Comparison of ENCODE assay signal across 9 mouse cellular contexts in genomic region chr9:32710987-32711652, GRCm38 (mm10).
DNase-seq lines count a peak whose midpoint lies in the region; ATAC-seq and TF ChIP-seq lines count a peak whose summit lies in the region.
"Had no signal": no experiment of that assay in that cellular context is flagged by ENCODE, and none has a peak within 500 bp of the region (broad histone marks: within the 10 kb centered on the region; RNA-seq: fewer than 3 reads in every experiment).

No protein-coding gene starts in this region.

- no peak for TF ChIP-seq POLR2A in liver, adult 2 months (IDR thresholded peaks at IDR 0.05; ENCODE audit: extremely low read depth, insufficient read depth, low read length)

- DNase-seq in liver, adult 2 months (ENCODE audit: extremely low read depth, low read depth, low spot score), result no peak
- DNase-seq in liver, result no peak
- peak; percentile 25 for DNase-seq in CD4-positive helper T cell, adult 2 months (ENCODE audit: low read depth, low spot score)
- peak; percentile 66 for DNase-seq in adipocyte (ENCODE audit: low spot score)
- no peak for DNase-seq in cerebellum, adult 11-12 months
- no peak for DNase-seq in right cerebral cortex, adult 2 months (ENCODE audit: low spot score in 2 of 2)
- DNase-seq: lung, postnatal 10 days had no signal

- TF ChIP-seq CTCF in liver, adult 2 months (IDR thresholded peaks at IDR 0.05; ENCODE audit: low read depth, low read length), result no peak

- H3K27me3 ChIP-seq in liver, adult 2 months (ENCODE audit: control insufficient read depth, insufficient read depth, low read length), result no peaks in the 10 kb centered on the region
- 0 out of 2 replicates have a peak, but pooled peaks cover under 1% of the 10 kb centered on the region for H3K27me3 ChIP-seq in limb, embryonic 13.5 days

- H3K4me1 ChIP-seq in liver, adult 2 months (ENCODE audit: control insufficient read depth, insufficient read depth, low read length), result peaks cover 10% of the 10 kb centered on the region; the same call in 1 of the 2 replicates
- peaks cover 81% of the 10 kb centered on the region for H3K4me1 ChIP-seq in limb, embryonic 13.5 days

- no peak overlapping the region for H3K4me3 ChIP-seq in liver, adult 2 months (ENCODE audit: insufficient read depth, low read depth, low read length)
- H3K4me3 ChIP-seq in limb, embryonic 13.5 days, result no peak overlapping the region
- H3K4me3 ChIP-seq: hindbrain, embryonic 15.5 days had no signal

- peak overlapping the region; percentile 23 for H3K4me2 ChIP-seq in limb, embryonic 13.5 days (replicated peaks)
- H3K4me2 ChIP-seq: hindbrain, embryonic 15.5 days had no signal

- WGBS in liver, adult 2 months, result 73% methylated on average over 12 of the region's 12 CpGs
- 42% methylated on average over 12 of the region's 12 CpGs for WGBS in limb, embryonic 13.5 days

- no peaks in the 10 kb centered on the region for H3K9me3 ChIP-seq in limb, embryonic 13.5 days
- H3K9me3 ChIP-seq: hindbrain, embryonic 15.5 days had no signal

- no peak for ATAC-seq in limb, embryonic 13.5 days (ENCODE audit: low FRiP score, low read depth)

- H3K9ac ChIP-seq in liver, adult 2 months (ENCODE audit: low read depth, low read length), result peak overlapping the region; percentile 48
- no peak overlapping the region for H3K9ac ChIP-seq in limb, embryonic 13.5 days
- H3K9ac ChIP-seq: hindbrain, embryonic 15.5 days had no signal

- H3K79me2 ChIP-seq in liver, adult 2 months (ENCODE audit: control insufficient read depth, insufficient read depth, low read length), result peaks cover 13% of the 10 kb centered on the region; the same call in 1 of the 2 replicates

- peak overlapping the region; percentile 23 for H3K27ac ChIP-seq in liver, adult 2 months (replicated peaks; ENCODE audit: insufficient read depth, low read depth, low read length)
- peak overlapping the region; percentile 4; the same call in 1 of the 2 replicates for H3K27ac ChIP-seq in limb, embryonic 13.5 days
- H3K27ac ChIP-seq: hindbrain, embryonic 15.5 days had no signal

- H3K36me3 ChIP-seq in liver, adult 2 months (ENCODE audit: control insufficient read depth, insufficient read depth, low read length), result no peaks in the 10 kb centered on the region; the same call in 1 of the 2 replicates
- 0 out of 2 replicates have a peak, but pooled peaks cover under 1% of the 10 kb centered on the region for H3K36me3 ChIP-seq in limb, embryonic 13.5 days
- H3K36me3 ChIP-seq: hindbrain, embryonic 15.5 days had no signal

Comparison
In these comparisons a context has a peak if more than half of its experiments do, and no peak if none do; other contexts are left out.
1. DNase-seq: peak in CD4-positive helper T cell, adult 2 months (single experiment) and adipocyte (single experiment); none in liver, adult 2 months (single experiment), liver (single experiment), cerebellum, adult 11-12 months (single experiment) and right cerebral cortex, adult 2 months (0 of 2).